Mouse (Mus musculus): ENCODE results near the gene Olfr1158. TPM values are rescaled to one million over a fixed set of nuclear protein-coding genes. Genes with fewer than 3 reads are reported as not detected.
"Not testable (repeated sequence)": the region's sequence is repeated elsewhere in the genome, so short reads cannot be mapped to it uniquely, and the experiment has no call there.

Olfr1158 gene
- polyA plus RNA-seq (2014; fragmentation: Nextera tagmentation; extraction: Ambion mirVana), result not detected in 2 replicates

GRCm38 (mm10) chr2:87989813-87990212 is at the start of gene Olfr1158:
Gene Olfr1158 (plus strand): TSS chr2:87990113.
- Histone ChIP-seq H3K27me3 (ENCODE audit: control insufficient read depth, insufficient read depth, low read length) (no peaks in the 10 kb centered on the region), H3K4me3 (ENCODE audit: control insufficient read depth in 1 of 2, insufficient read depth in 1 of 2, low read depth in 1 of 2, low read length in 2 of 2) (no peak within 1 kb of the TSS), H3K4me1 (ENCODE audit: control insufficient read depth in 2 of 2, insufficient read depth in 2 of 2, low read length in 2 of 2) (no peaks in the 10 kb centered on the region), H3K9ac (ENCODE audit: low read length) (no peak within 1 kb of the TSS), H3K9me3 (ENCODE audit: control insufficient read depth, low read length) (no peaks in the 10 kb centered on the region), H3K4me2 (ENCODE audit: low read length) (no peak within 1 kb of the TSS), H3K36me3 (ENCODE audit: control insufficient read depth, insufficient read depth, low read length) (no peaks in the 10 kb centered on the region), H3K27ac (replicated peaks in 1 of 2; ENCODE audit: control insufficient read depth in 1 of 2, insufficient read depth in 1 of 2, low read depth in 2 of 2, low read length in 2 of 2) (no peak within 1 kb of the TSS)
- ATAC-seq (ENCODE audit: insufficient number of reproducible peaks, insufficient read depth, low FRiP score, low read depth), result no peak

DNA sequence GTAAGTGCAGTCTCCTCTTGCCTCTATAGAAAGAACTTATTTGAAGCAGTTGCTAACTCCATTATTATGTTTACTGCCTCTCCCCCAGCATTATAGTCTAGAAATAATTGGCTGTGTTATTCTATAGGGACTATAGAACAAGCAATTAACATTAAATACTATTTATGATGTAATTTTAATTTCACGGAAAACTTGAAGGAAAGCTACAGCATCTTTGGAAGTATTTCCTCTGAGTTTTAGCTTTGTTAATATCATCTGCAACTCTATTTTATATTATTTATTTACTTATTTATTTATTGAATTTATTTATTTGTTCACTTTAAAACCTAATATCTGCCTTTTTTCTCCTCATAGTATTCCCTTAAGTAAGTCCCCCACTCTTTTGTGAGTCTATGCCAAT is 44.9 kb upstream of the Olfr1158 start, which contains the start of gene Olfr1155:
Gene Olfr1155, minus strand, starts transcription at position 101 of the 400 bp plus-strand sequence.
- Histone ChIP-seq H3K9me3 (ENCODE audit: control insufficient read depth, low read length) (no peaks in the 10 kb centered on the region), H3K36me3 (ENCODE audit: control insufficient read depth, insufficient read depth, low read length) (no peaks in the 10 kb centered on the region), H3K27ac (replicated peaks in 1 of 2; ENCODE audit: control insufficient read depth in 1 of 2, insufficient read depth in 1 of 2, low read depth in 2 of 2, low read length in 2 of 2) (no peak within 1 kb of the TSS), H3K4me3 (ENCODE audit: control insufficient read depth in 1 of 2, insufficient read depth in 1 of 2, low read depth in 1 of 2, low read length in 2 of 2) (no peak within 1 kb of the TSS), H3K9ac (ENCODE audit: low read length) (no peak within 1 kb of the TSS), H3K27me3 (ENCODE audit: control insufficient read depth, insufficient read depth, low read length) (no peaks in the 10 kb centered on the region), H3K4me1 (ENCODE audit: control insufficient read depth in 2 of 2, insufficient read depth in 2 of 2, low read length in 2 of 2) (no peaks in the 10 kb centered on the region), H3K4me2 (ENCODE audit: low read length) (no peak within 1 kb of the TSS)
- 91% methylated on average over 1 of the region's 1 CpGs for whole genome bisulfite sequencing
- no peak for ATAC-seq (ENCODE audit: insufficient number of reproducible peaks, insufficient read depth, low FRiP score, low read depth)

GRCm38 (mm10) chr2:87953000-87953399 is 36.9 kb upstream of the Olfr1158 start, which contains the start of gene Olfr1156:
Gene Olfr1156 (minus strand): TSS chr2:87953100.
- Histone ChIP-seq H3K4me3 (ENCODE audit: control insufficient read depth in 1 of 2, insufficient read depth in 1 of 2, low read depth in 1 of 2, low read length in 2 of 2) (no peak within 1 kb of the TSS), H3K4me1 (ENCODE audit: control insufficient read depth in 2 of 2, insufficient read depth in 2 of 2, low read length in 2 of 2) (no peaks in the 10 kb centered on the region), H3K4me2 (ENCODE audit: low read length) (no peak within 1 kb of the TSS), H3K27ac (replicated peaks in 1 of 2; ENCODE audit: control insufficient read depth in 1 of 2, insufficient read depth in 1 of 2, low read depth in 2 of 2, low read length in 2 of 2) (no peak within 1 kb of the TSS), H3K9ac (ENCODE audit: low read length) (no peak within 1 kb of the TSS), H3K36me3 (ENCODE audit: control insufficient read depth, insufficient read depth, low read length) (no peaks in the 10 kb centered on the region), H3K9me3 (ENCODE audit: control insufficient read depth, low read length) (no peaks in the 10 kb centered on the region), H3K27me3 (ENCODE audit: control insufficient read depth, insufficient read depth, low read length) (no peaks in the 10 kb centered on the region)
- ATAC-seq (ENCODE audit: insufficient number of reproducible peaks, insufficient read depth, low FRiP score, low read depth), result no peak

GRCm38 (mm10) chr2:87968199-87968598 is 21.7 kb upstream of the Olfr1158 start, which contains the start of gene Olfr1157:
Gene Olfr1157 (minus strand): TSS chr2:87968299.
- H3K4me3 ChIP-seq (ENCODE audit: control insufficient read depth in 1 of 2, insufficient read depth in 1 of 2, low read depth in 1 of 2, low read length in 2 of 2), result no peak within 1 kb of the TSS
- ATAC-seq (ENCODE audit: insufficient number of reproducible peaks, insufficient read depth, low FRiP score, low read depth), result no peak
- no peak within 1 kb of the TSS for H3K27ac ChIP-seq (replicated peaks in 1 of 2; ENCODE audit: control insufficient read depth in 1 of 2, insufficient read depth in 1 of 2, low read depth in 2 of 2, low read length in 2 of 2)
- H3K36me3 ChIP-seq (ENCODE audit: control insufficient read depth, insufficient read depth, low read length), result no peaks in the 10 kb centered on the region
- 88% methylated on average over 4 of the region's 4 CpGs for WGBS
- no peaks in the 10 kb centered on the region for H3K9me3 ChIP-seq (ENCODE audit: control insufficient read depth, low read length)
- no peak within 1 kb of the TSS for H3K9ac ChIP-seq (ENCODE audit: low read length)
- H3K4me1 ChIP-seq (ENCODE audit: control insufficient read depth in 2 of 2, insufficient read depth in 2 of 2, low read length in 2 of 2), result no peaks in the 10 kb centered on the region
- no peaks in the 10 kb centered on the region for H3K27me3 ChIP-seq (ENCODE audit: control insufficient read depth, insufficient read depth, low read length)
- H3K4me2 ChIP-seq (ENCODE audit: low read length), result no peak within 1 kb of the TSS

DNA sequence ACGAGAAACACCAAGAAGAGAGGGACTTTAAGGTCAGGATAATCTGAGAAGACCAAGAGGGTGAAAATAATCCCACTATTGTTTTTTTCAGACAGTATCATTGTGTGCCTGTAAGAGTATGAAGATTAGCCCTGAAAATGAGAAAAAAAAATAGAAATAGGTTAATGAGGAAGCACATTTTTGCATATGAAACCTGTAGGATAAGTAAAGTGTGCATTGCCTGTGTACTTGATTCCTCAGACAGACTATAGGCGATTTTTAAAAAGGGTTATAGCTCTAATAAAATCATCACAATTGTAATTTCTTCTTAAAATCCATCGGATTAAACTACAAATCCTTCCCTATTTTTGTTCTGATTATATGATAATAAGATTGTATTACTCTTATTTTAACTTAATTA is 15.3 kb upstream of the Olfr1158 start, which contains the start of gene Olfr74:
Gene Olfr74, minus strand, starts transcription at position 101 of the 400 bp plus-strand sequence.
- H3K4me3 ChIP-seq (ENCODE audit: control insufficient read depth in 1 of 2, insufficient read depth in 1 of 2, low read depth in 1 of 2, low read length in 2 of 2), result no peak within 1 kb of the TSS
- no peak within 1 kb of the TSS for H3K4me2 ChIP-seq (ENCODE audit: low read length)
- H3K9me3 ChIP-seq (ENCODE audit: control insufficient read depth, low read length), result no peaks in the 10 kb centered on the region
- no peaks in the 10 kb centered on the region for H3K27me3 ChIP-seq (ENCODE audit: control insufficient read depth, insufficient read depth, low read length)
- 56% methylated on average over 3 of the region's 3 CpGs for WGBS
- H3K9ac ChIP-seq (ENCODE audit: low read length), result no peak within 1 kb of the TSS
- no peak within 1 kb of the TSS for H3K27ac ChIP-seq (replicated peaks in 1 of 2; ENCODE audit: control insufficient read depth in 1 of 2, insufficient read depth in 1 of 2, low read depth in 2 of 2, low read length in 2 of 2)
- no peaks in the 10 kb centered on the region for H3K4me1 ChIP-seq (ENCODE audit: control insufficient read depth in 2 of 2, insufficient read depth in 2 of 2, low read length in 2 of 2)
- H3K36me3 ChIP-seq (ENCODE audit: control insufficient read depth, insufficient read depth, low read length), result no peaks in the 10 kb centered on the region
- ATAC-seq (ENCODE audit: insufficient number of reproducible peaks, insufficient read depth, low FRiP score, low read depth), result no peak

- H3K27ac ChIP-seq (replicated peaks in 1 of 2; ENCODE audit: control insufficient read depth in 1 of 2, insufficient read depth in 1 of 2, low read depth in 2 of 2, low read length in 2 of 2), result no peak within 1 kb of the TSS
- H3K9me3 ChIP-seq (ENCODE audit: control insufficient read depth, low read length), result no peaks in the 10 kb centered on the region
- no peak within 1 kb of the TSS for H3K4me3 ChIP-seq (ENCODE audit: control insufficient read depth in 1 of 2, insufficient read depth in 1 of 2, low read depth in 1 of 2, low read length in 2 of 2)
- H3K4me2 ChIP-seq (ENCODE audit: low read length), result no peak within 1 kb of the TSS
- H3K36me3 ChIP-seq (ENCODE audit: control insufficient read depth, insufficient read depth, low read length), result no peaks in the 10 kb centered on the region
- no peak for ATAC-seq (ENCODE audit: insufficient number of reproducible peaks, insufficient read depth, low FRiP score, low read depth)
- no peaks in the 10 kb centered on the region for H3K4me1 ChIP-seq (ENCODE audit: control insufficient read depth in 2 of 2, insufficient read depth in 2 of 2, low read length in 2 of 2)
- H3K27me3 ChIP-seq (ENCODE audit: control insufficient read depth, insufficient read depth, low read length), result no peaks in the 10 kb centered on the region
- no peak within 1 kb of the TSS for H3K9ac ChIP-seq (ENCODE audit: low read length)
These were observed 17.8 kb downstream of the Olfr1158 start, which contains the start of gene Olfr1160 for GRCm38 (mm10) chr2:88007515-88008318. Gene Olfr1160 (minus strand): TSS chr2:88008268.

GRCm38 (mm10) chr2:88022474-88022873 is 32.6 kb downstream of the Olfr1158 start, which contains the start of gene Olfr1161:
Gene Olfr1161 (plus strand): TSS chr2:88022774.
- WGBS, result 67% methylated on average over 1 of the region's 1 CpGs
- H3K9me3 ChIP-seq (ENCODE audit: control insufficient read depth, low read length); H3K27ac ChIP-seq (replicated peaks in 1 of 2; ENCODE audit: control insufficient read depth in 1 of 2, insufficient read depth in 1 of 2, low read depth in 2 of 2, low read length in 2 of 2): not testable (repeated sequence)

More at GRCm38 (mm10) chr2:88022474-88022873, 32.6 kb downstream of the Olfr1158 start, which contains the start of gene Olfr1161:
- H3K4me1 ChIP-seq (ENCODE audit: control insufficient read depth in 2 of 2, insufficient read depth in 2 of 2, low read length in 2 of 2); H3K27me3 ChIP-seq (ENCODE audit: control insufficient read depth, insufficient read depth, low read length); H3K4me3 ChIP-seq (ENCODE audit: control insufficient read depth in 1 of 2, insufficient read depth in 1 of 2, low read depth in 1 of 2, low read length in 2 of 2); H3K4me2 ChIP-seq (ENCODE audit: low read length); H3K36me3 ChIP-seq (ENCODE audit: control insufficient read depth, insufficient read depth, low read length); ATAC-seq (ENCODE audit: insufficient number of reproducible peaks, insufficient read depth, low FRiP score, low read depth); H3K9ac ChIP-seq (ENCODE audit: low read length): not testable (repeated sequence)

All from heart, embryonic 14.5 days (tissue).